Mouse (Mus musculus): ENCODE data around the gene Fzd7. TPM values are rescaled to one million over a fixed set of nuclear protein-coding genes. Genes with fewer than 3 reads are reported as not detected.
A peak's percentile ranks its signal among the peaks of the same experiment; 100 is the strongest.

Fzd7 gene
- polyA plus RNA-seq, 1 experiment from 2014 or later, result 1.1 TPM

DNA sequence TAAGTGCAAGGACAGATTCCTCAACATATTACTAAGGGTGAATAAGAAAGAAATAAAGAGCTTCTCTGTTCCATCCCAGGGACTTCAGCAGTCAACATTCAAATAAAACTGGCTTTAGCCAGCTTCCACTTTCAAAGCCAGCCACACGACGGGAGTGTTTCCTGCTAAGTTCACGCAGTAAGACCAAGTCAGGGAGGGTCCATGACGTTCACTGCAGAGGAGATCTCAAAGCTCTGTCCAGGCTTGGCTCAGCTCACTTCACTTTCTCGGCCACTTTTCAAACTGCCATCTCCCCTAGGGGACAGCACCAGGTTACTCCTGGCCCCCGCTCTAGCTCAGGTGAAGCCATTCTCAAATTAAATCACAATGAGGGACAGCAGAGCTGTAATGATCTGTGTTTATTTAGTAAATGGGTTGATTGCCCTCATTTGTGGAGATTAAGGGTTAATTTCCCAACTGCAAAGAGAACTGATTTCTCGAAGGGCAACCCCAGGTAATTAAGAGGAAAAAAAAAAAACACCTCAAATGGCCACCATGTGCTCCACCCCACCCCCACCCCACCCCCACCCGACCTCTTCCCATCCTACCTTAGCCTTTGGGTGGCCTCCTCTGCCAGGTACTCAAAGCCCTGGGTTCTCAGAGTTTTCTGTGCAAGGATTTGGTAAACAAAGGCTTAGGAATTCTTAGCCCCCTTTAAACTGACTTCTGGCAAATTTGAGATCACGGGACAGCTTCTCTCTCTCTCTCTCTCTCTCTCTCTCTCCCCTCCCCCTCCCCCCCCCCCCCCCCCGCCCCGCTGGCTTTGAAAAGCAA is 9.7 kb upstream of the Fzd7 start:
- Histone ChIP-seq H3K9ac (no peak overlapping the region), H3K4me1 (replicated peaks) (no peaks in the 10 kb centered on the region), H3K4me2 (no peak overlapping the region), H3K27me3 (no peaks in the 10 kb centered on the region), H3K4me3 (replicated peaks) (no peak overlapping the region), H3K9me3 (replicated peaks) (no peaks in the 10 kb centered on the region), H3K27ac (replicated peaks) (no peak overlapping the region), H3K36me3 (replicated peaks) (no peaks in the 10 kb centered on the region)
- no peak for ATAC-seq (ENCODE audit: insufficient read depth)
- WGBS (ENCODE audit: insufficient replicate concordance), result 25% methylated on average over 10 of the region's 11 CpGs

DNA sequence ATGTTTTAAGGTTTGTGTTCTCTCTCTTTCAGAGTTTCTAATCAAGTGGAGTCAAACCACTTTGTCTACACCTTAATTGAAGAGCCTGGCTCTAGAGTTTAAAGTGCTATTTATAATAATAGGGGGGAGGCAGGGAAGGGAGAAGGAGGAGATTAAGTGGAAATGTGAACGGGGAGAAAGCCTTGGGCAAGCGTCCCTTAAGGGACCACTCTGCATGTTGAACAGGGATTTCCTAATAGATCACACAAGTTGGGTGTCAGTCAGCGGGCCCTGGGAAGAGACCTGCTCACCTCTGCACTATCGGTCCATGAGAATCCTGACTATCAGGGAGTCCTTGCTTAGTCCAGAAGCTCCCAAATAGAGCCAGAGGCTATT is 9.1 kb upstream of the Fzd7 start:
- Histone ChIP-seq H3K27me3 (no peaks in the 10 kb centered on the region), H3K4me2 (no peak overlapping the region), H3K9me3 (replicated peaks) (no peaks in the 10 kb centered on the region), H3K4me3 (replicated peaks) (no peak overlapping the region), H3K9ac (no peak overlapping the region), H3K36me3 (replicated peaks) (no peaks in the 10 kb centered on the region), H3K4me1 (replicated peaks) (no peaks in the 10 kb centered on the region), H3K27ac (replicated peaks) (no peak overlapping the region)
- ATAC-seq (ENCODE audit: insufficient read depth), result no peak
- WGBS (ENCODE audit: insufficient replicate concordance), result 46% methylated on average over 4 of the region's 4 CpGs

DNA sequence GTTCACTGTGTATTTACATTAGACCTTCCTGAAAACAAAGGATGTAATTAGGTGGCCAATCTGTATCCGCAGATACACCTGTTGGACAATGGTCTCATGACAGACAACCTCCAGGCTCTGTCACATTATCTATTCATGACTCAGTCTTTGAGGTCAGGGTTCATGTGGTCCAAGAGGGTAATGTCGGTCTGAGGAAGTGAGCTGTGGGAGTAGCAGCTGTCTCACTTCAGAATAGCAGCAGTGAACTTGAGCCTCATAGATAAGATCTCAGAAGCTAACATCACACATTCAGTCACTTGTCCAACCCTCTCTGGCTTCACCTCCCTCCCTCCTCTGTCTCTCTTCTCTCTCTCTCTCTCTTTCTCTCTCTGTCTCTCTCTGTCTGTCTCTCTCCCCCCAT is 6.6 kb upstream of the Fzd7 start:
- H3K4me2 ChIP-seq, result no peak overlapping the region
- H3K27me3 ChIP-seq, result no peaks in the 10 kb centered on the region
- 24% methylated on average over 2 of the region's 2 CpGs for WGBS (ENCODE audit: insufficient replicate concordance)
- H3K9me3 ChIP-seq (replicated peaks), result no peaks in the 10 kb centered on the region
- no peaks in the 10 kb centered on the region for H3K36me3 ChIP-seq (replicated peaks)
- H3K4me3 ChIP-seq (replicated peaks), result no peak overlapping the region
- no peak overlapping the region for H3K9ac ChIP-seq
- H3K4me1 ChIP-seq (replicated peaks), result peaks cover under 1% of the 10 kb centered on the region
- no peak for ATAC-seq (ENCODE audit: insufficient read depth)
- no peak overlapping the region for H3K27ac ChIP-seq (replicated peaks)

DNA sequence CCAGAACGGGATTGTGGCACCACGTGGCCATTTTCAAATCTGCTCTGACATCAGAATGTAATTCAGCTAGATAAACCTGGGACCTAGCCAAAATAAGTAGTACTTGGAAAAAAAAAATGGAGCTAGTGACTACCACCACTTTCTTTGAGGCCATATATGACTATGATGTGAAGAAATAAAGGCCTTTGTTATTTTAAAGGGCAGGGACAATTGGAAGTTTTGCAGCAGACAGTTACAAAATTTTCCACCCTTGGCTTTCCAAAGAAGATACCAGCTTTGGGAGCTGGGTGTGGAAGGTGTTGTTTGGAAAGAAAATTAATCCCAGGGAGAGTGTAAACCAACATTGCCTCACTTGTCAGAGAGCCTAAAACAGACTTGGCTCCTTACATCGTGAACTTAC is 3.3 kb upstream of the Fzd7 start:
- H3K36me3 ChIP-seq (replicated peaks), result no peaks in the 10 kb centered on the region
- no peak for ATAC-seq (ENCODE audit: insufficient read depth)
- 57% methylated on average over 3 of the region's 3 CpGs for WGBS (ENCODE audit: insufficient replicate concordance)
- no peak overlapping the region for H3K4me3 ChIP-seq (replicated peaks)
- no peak overlapping the region for H3K4me2 ChIP-seq
- peaks cover 30% of the 10 kb centered on the region for H3K4me1 ChIP-seq (replicated peaks)
- H3K9ac ChIP-seq, result no peak overlapping the region
- peaks cover 20% of the 10 kb centered on the region for H3K27me3 ChIP-seq
- no peaks in the 10 kb centered on the region for H3K9me3 ChIP-seq (replicated peaks)
- H3K27ac ChIP-seq (replicated peaks), result no peak overlapping the region

DNA sequence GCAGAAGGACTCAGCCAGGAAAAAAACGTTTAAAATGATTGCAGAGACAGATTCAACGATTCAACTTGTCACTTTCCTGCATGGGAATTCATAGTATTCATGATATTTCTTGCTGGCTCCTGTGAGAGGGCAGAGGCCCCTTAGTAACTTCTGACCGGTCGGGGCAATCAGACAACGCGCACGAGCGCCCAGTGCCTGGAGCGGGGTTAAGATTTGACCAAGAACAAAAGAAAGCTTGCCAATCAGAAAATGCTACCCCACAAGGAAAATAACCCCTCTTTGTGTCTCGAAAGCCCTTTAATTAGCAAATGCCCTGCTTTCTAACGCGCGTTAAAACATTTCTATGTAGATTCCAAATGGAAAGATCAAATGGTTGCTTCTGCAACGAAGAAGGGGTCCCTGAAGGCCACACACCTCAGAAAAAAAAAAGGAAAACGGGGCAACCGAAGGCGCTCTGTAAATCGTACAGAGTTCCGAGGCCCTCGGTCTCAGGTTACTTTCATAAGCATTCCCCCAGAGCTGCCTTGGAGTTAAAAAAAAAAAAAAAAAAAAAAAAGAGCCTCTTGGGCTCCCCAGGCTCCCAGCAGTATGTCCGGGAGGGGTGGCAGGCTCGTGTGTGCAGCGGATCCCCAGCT is 1.3 kb upstream of the Fzd7 start:
- peak overlapping the region; percentile 54 for H3K9ac ChIP-seq
- ATAC-seq (ENCODE audit: insufficient read depth), result no peak
- WGBS (ENCODE audit: insufficient replicate concordance), result 9% methylated on average over 23 of the region's 23 CpGs
- peak overlapping the region; percentile 90 for H3K4me2 ChIP-seq
- H3K4me3 ChIP-seq (replicated peaks), result peak overlapping the region; percentile 67
- no peaks in the 10 kb centered on the region for H3K9me3 ChIP-seq (replicated peaks)
- H3K27me3 ChIP-seq, result peaks cover 26% of the 10 kb centered on the region
- no peaks in the 10 kb centered on the region; the same call in 1 of the 2 replicates for H3K36me3 ChIP-seq (replicated peaks)
- peak overlapping the region; percentile 80 for H3K27ac ChIP-seq (replicated peaks)
- peaks cover 40% of the 10 kb centered on the region for H3K4me1 ChIP-seq (replicated peaks)

DNA sequence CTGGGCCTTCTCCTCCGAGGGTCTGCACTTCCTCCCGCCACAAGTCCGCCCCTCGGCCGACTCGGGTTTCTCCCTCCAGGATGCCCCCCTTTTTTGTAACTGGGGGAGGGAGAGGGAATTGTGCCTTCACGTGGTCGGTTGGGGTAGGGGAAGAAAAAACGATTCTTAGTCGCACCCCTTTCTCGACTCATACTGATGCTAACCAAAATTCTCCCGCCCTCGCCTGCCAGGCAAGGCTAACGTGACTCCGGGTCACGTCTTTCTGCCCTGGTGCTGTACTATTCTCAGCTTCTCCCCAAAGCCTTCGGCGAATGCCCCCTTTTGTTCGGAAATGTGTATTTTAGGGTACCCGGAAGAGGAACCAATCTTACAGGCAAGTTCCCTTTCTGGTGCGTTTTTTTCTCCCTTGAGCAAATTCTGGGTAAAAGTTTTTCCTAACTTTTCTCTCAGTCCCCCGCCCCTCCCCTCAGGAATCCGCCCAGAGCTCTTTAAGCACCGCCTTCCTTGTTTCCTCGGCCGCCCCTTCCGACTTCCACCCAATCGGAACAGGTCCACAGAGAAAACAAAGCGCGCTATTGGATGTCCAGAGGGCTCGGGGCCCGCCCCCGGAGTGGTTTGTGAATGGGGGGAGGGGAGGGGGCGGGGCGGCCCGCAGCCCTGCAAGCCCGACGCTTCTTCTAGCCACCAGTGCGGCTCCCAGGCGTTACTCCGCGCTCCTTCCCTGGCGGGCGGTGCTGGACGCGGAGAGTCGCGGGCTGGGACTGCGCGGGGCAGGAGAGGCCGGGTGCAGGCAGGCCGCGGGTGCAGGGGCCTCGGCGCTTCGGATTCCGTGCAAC is 550 bp upstream of the Fzd7 start:
- Histone ChIP-seq H3K9ac (peak overlapping the region; percentile 59), H3K9me3 (replicated peaks) (no peaks in the 10 kb centered on the region), H3K4me3 (replicated peaks) (peak overlapping the region; percentile 67), H3K4me2 (peak overlapping the region; percentile 90), H3K27ac (replicated peaks) (peak overlapping the region; percentile 80), H3K27me3 (peaks cover 26% of the 10 kb centered on the region), H3K4me1 (replicated peaks) (peaks cover 40% of the 10 kb centered on the region), H3K36me3 (replicated peaks) (no peaks in the 10 kb centered on the region; the same call in 1 of the 2 replicates)
- WGBS (ENCODE audit: insufficient replicate concordance), result under 1% methylated on average over 57 of the region's 57 CpGs
- peak; percentile 91 for ATAC-seq (ENCODE audit: insufficient read depth)

DNA sequence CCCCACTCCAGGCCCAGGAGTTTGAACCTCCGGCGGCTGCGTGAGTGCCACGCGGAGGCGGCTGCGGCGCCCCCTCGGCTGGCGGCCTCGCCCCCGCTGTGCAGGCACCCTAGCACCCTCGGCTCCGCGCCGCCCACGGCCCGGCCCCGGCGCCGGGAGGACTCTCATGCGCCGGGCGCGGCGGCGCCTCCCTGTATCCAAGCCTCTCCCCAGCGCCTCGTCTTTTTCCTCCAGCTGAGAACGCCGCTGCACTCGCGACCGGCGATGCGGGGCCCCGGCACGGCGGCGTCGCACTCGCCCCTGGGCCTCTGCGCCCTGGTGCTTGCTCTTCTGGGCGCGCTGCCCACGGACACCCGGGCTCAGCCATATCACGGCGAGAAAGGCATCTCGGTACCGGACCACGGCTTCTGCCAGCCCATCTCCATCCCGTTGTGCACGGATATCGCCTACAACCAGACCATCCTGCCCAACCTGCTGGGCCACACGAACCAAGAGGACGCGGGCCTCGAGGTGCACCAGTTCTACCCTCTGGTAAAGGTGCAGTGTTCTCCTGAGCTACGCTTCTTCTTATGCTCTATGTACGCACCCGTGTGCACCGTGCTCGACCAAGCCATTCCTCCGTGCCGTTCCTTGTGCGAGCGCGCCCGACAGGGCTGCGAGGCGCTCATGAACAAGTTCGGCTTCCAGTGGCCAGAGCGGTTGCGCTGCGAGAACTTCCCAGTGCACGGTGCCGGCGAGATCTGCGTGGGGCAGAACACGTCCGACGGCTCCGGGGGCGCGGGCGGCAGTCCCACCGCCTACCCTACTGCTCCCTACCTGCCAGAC is 684 bp downstream of the Fzd7 start:
- ATAC-seq (ENCODE audit: insufficient read depth), result no peak
- H3K36me3 ChIP-seq (replicated peaks), result no peaks in the 10 kb centered on the region; the same call in 1 of the 2 replicates
- under 1% methylated on average over 88 of the region's 88 CpGs for WGBS (ENCODE audit: insufficient replicate concordance)
- peak overlapping the region; percentile 59 for H3K9ac ChIP-seq
- H3K27me3 ChIP-seq, result peaks cover 26% of the 10 kb centered on the region
- no peaks in the 10 kb centered on the region for H3K9me3 ChIP-seq (replicated peaks)
- H3K27ac ChIP-seq (replicated peaks), result peak overlapping the region; percentile 78
- peak overlapping the region; percentile 67 for H3K4me3 ChIP-seq (replicated peaks)
- peaks cover 51% of the 10 kb centered on the region for H3K4me1 ChIP-seq (replicated peaks)
- peak overlapping the region; percentile 90 for H3K4me2 ChIP-seq

DNA sequence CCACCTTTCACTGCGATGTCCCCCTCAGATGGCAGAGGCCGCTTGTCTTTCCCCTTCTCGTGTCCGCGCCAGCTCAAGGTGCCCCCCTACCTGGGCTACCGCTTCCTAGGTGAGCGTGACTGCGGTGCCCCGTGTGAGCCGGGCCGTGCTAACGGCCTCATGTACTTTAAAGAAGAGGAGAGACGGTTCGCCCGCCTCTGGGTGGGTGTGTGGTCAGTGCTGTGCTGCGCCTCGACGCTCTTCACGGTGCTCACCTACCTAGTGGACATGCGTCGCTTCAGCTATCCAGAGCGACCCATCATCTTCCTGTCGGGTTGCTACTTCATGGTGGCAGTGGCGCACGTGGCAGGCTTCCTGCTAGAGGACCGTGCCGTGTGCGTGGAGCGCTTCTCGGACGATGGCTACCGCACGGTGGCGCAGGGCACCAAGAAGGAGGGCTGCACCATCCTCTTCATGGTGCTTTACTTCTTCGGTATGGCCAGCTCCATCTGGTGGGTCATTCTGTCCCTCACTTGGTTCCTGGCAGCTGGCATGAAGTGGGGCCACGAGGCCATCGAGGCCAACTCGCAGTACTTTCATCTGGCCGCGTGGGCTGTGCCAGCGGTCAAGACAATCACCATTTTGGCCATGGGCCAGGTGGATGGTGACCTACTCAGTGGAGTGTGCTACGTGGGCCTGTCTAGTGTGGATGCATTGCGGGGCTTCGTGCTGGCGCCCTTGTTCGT is 1.5 kb downstream of the Fzd7 start:
- peaks cover 59% of the 10 kb centered on the region for H3K4me1 ChIP-seq (replicated peaks)
- no peaks in the 10 kb centered on the region for H3K9me3 ChIP-seq (replicated peaks)
- no peaks in the 10 kb centered on the region; the same call in 1 of the 2 replicates for H3K36me3 ChIP-seq (replicated peaks)
- H3K27ac ChIP-seq (replicated peaks), result no peak overlapping the region
- 19% methylated on average over 45 of the region's 46 CpGs for WGBS (ENCODE audit: insufficient replicate concordance)
- H3K4me3 ChIP-seq (replicated peaks), result peak overlapping the region; percentile 67
- H3K27me3 ChIP-seq, result peaks cover 26% of the 10 kb centered on the region
- peak overlapping the region; percentile 90 for H3K4me2 ChIP-seq
- ATAC-seq (ENCODE audit: insufficient read depth), result no peak
- peak overlapping the region; percentile 59; the same call in 1 of the 2 replicates for H3K9ac ChIP-seq

DNA sequence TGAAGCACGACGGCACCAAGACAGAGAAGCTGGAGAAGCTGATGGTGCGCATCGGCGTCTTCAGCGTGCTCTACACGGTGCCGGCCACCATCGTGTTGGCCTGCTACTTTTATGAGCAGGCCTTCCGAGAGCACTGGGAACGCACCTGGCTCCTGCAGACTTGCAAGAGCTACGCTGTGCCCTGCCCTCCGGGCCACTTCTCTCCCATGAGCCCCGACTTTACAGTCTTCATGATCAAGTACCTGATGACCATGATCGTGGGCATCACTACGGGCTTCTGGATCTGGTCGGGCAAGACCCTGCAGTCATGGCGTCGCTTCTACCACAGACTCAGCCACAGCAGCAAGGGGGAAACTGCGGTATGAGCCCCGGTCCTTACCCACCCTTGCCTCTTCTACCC is 2.1 kb downstream of the Fzd7 start:
- Histone ChIP-seq H3K27me3 (peaks cover 26% of the 10 kb centered on the region), H3K4me1 (replicated peaks) (peaks cover 64% of the 10 kb centered on the region), H3K27ac (replicated peaks) (no peak overlapping the region), H3K9ac (no peak overlapping the region), H3K9me3 (replicated peaks) (no peaks in the 10 kb centered on the region), H3K4me2 (peak overlapping the region; percentile 90), H3K36me3 (replicated peaks) (no peaks in the 10 kb centered on the region; the same call in 1 of the 2 replicates), H3K4me3 (replicated peaks) (peak overlapping the region; percentile 67)
- ATAC-seq (ENCODE audit: insufficient read depth), result no peak
- WGBS (ENCODE audit: insufficient replicate concordance), result 49% methylated on average over 21 of the region's 21 CpGs

All from liver, embryonic 15.5 days (tissue).